Mouse (Mus musculus): ENCODE data around the gene Xrra1. TPM values are rescaled to one million over a fixed set of nuclear protein-coding genes. Genes with fewer than 3 reads are reported as not detected.

Xrra1 gene
- polyA plus RNA-seq, 1 experiment from 2014 or later: 1.1 TPM

DNA sequence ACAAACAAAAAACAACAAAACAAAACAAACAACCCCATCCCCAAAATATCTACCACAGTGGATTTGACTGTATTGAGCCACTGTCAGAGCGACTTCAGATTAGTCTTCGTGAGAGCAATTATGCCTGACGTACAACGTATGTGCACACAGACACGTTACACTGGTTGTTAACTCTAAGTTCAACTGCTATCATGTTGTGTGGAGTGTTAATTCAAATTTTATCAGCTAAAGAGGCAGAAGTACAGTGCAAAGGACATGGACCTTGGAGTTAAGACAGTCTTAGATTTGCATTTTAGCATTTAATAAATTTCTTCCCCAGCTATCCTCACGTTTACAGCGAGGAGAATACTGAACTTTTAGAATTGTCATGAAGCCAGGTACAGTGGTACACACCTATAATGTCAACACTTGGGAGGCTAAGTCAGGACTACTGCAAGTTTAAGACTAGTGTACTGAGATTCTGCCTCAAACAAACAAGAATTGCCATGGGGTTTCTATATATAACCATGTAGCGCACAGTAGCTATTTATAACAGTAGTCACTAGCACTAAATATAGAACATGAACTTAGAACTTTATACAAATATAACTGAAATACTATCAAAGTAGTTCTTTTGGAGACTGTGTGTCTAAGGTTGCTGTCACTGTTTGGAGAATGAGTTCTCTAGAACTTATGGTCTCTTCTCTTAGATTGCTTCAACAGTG is 13.2 kb upstream of the Xrra1 start:
- H3K9me3 ChIP-seq (ENCODE audit: low read length): no peaks in the 10 kb centered on the region
- 82% methylated on average over 8 of the region's 8 CpGs for WGBS
- H3K4me2 ChIP-seq (replicated peaks; ENCODE audit: low read depth, low read length): no peak overlapping the region
- no peak overlapping the region for H3K27ac ChIP-seq (ENCODE audit: low read length)
- H3K27me3 ChIP-seq (replicated peaks; ENCODE audit: insufficient read depth, low read length): no peaks in the 10 kb centered on the region
- ATAC-seq (peak; percentile 14; the same call in 1 of the 2 replicates), DNase-seq (ENCODE audit: low spot score) (no peak)
- H3K4me1 ChIP-seq (ENCODE audit: insufficient read depth, low read depth, low read length): peaks cover 4% of the 10 kb centered on the region; the same call in 1 of the 2 replicates
- no peak for TF ChIP-seq CTCF (IDR thresholded peaks at IDR 0.05)
- no peak for TF ChIP-seq EP300 (IDR thresholded peaks at IDR 0.05)
- H3K36me3 ChIP-seq (ENCODE audit: insufficient read depth, low read length): peaks cover 11% of the 10 kb centered on the region
- H3K9ac ChIP-seq (replicated peaks; ENCODE audit: low read depth): no peak overlapping the region
- no peak overlapping the region for H3K4me3 ChIP-seq (ENCODE audit: low read depth, low read length)

DNA sequence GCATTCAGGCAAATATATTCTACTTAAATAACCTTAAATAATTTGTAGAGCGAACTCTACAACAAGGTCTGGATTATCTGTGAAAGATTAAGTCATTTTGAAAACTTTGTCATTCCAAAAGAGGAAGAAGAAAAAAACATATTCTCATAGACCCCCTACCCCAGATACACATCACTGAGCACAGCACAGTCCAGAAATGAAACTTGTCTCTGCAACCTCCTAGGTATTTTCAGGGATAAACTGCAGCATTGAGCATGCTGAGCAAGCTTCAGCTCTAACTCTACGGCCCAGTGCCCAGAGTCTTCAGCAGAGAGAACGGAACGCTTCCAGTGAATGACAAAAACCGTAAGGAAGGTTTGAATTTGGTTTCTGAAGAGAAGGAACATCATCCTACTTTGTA is 8.4 kb upstream of the Xrra1 start:
- Histone ChIP-seq H3K9ac (replicated peaks; ENCODE audit: low read depth) (no peak overlapping the region), H3K9me3 (ENCODE audit: low read length) (no peaks in the 10 kb centered on the region), H3K36me3 (ENCODE audit: insufficient read depth, low read length) (peaks cover 6% of the 10 kb centered on the region), H3K27me3 (replicated peaks; ENCODE audit: insufficient read depth, low read length) (no peaks in the 10 kb centered on the region), H3K27ac (ENCODE audit: low read length) (no peak overlapping the region), H3K4me2 (replicated peaks; ENCODE audit: low read depth, low read length) (no peak overlapping the region), H3K4me3 (ENCODE audit: low read depth, low read length) (no peak overlapping the region), H3K4me1 (ENCODE audit: insufficient read depth, low read depth, low read length) (no peaks in the 10 kb centered on the region)
- DNase-seq (ENCODE audit: low spot score) (no peak), ATAC-seq (no peak)
- WGBS: 91% methylated on average over 5 of the region's 5 CpGs
- no peak for TF ChIP-seq EP300 (IDR thresholded peaks at IDR 0.05)
- TF ChIP-seq CTCF (IDR thresholded peaks at IDR 0.05): no peak

DNA sequence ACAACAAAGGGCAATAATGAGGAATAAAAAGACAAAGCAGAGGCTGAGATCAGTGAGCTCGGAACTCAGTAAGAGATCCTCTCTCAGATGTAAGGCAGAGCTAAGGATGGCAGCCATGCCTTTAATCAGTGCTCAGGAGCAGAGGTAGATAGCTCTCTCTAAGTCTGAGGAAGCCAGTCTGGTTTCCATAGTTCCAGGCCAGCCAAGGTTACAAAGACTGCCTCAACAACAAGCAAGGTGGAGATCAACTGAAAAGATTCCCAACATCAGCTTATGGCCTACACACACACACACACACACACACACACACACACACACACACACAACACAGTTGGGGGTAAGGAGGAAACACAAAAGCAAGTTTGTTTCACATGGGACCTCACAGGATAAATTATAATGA is 7.8 kb upstream of the Xrra1 start:
- Histone ChIP-seq H3K9me3 (ENCODE audit: low read length) (no peaks in the 10 kb centered on the region), H3K4me3 (ENCODE audit: low read depth, low read length) (no peak overlapping the region), H3K27ac (ENCODE audit: low read length) (no peak overlapping the region), H3K9ac (replicated peaks; ENCODE audit: low read depth) (no peak overlapping the region), H3K4me2 (replicated peaks; ENCODE audit: low read depth, low read length) (no peak overlapping the region), H3K27me3 (replicated peaks; ENCODE audit: insufficient read depth, low read length) (no peaks in the 10 kb centered on the region), H3K4me1 (ENCODE audit: insufficient read depth, low read depth, low read length) (no peaks in the 10 kb centered on the region), H3K36me3 (ENCODE audit: insufficient read depth, low read length) (peaks cover 5% of the 10 kb centered on the region)
- WGBS: 84% methylated on average over 1 of the region's 1 CpGs
- no peak for DNase-seq (ENCODE audit: low spot score)
- no peak for ATAC-seq
- TF ChIP-seq CTCF (IDR thresholded peaks at IDR 0.05) (no peak), EP300 (IDR thresholded peaks at IDR 0.05) (no peak)

DNA sequence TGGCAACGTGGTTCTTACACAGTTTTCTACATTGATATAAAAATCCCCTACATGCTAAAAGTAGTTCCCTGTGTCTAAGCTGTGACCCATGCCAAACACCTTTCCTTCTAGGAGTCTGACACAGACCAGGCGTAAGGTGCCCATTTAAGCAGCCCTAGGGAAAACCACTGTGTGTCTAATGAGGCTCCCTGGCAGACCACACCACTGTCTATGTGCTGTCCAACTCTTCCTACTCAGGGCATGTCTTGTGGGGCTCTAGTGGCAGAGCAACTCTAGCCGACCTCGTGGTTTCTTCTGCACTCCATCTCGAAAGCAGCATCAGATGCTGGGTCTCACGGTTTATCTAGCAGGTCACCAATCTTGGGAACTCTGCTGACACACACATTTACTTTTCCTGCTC is 7.3 kb upstream of the Xrra1 start:
- H3K36me3 ChIP-seq (ENCODE audit: insufficient read depth, low read length): no peaks in the 10 kb centered on the region; the same call in 1 of the 2 replicates
- H3K4me3 ChIP-seq (ENCODE audit: low read depth, low read length): no peak overlapping the region
- DNase-seq (ENCODE audit: low spot score) (no peak), ATAC-seq (no peak)
- H3K9me3 ChIP-seq (ENCODE audit: low read length): no peaks in the 10 kb centered on the region
- no peaks in the 10 kb centered on the region for H3K27me3 ChIP-seq (replicated peaks; ENCODE audit: insufficient read depth, low read length)
- H3K9ac ChIP-seq (replicated peaks; ENCODE audit: low read depth): no peak overlapping the region
- no peak overlapping the region for H3K27ac ChIP-seq (ENCODE audit: low read length)
- WGBS: 77% methylated on average over 6 of the region's 6 CpGs
- TF ChIP-seq EP300 (IDR thresholded peaks at IDR 0.05) (no peak), CTCF (IDR thresholded peaks at IDR 0.05) (no peak)
- H3K4me2 ChIP-seq (replicated peaks; ENCODE audit: low read depth, low read length): no peak overlapping the region
- H3K4me1 ChIP-seq (ENCODE audit: insufficient read depth, low read depth, low read length): no peaks in the 10 kb centered on the region

DNA sequence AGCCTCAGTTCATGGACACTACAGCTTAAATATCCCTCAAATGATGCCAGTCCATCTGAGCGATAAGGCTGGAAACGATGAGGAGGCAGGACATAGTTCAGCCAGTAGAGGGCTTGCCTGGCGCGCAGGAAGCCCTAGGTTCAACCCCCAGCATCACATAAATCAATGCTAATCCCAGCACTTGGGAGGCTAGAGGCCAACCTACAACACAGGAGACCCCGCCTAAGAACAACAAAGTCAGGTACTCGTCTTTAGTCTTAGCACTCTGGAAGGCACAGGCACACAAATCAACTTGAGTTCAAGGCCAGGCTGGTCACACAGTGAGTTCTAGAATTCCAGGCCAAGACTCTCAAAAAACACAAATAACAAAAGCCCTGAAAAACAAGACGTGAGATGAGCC is 5.6 kb upstream of the Xrra1 start:
- TF ChIP-seq EP300 (IDR thresholded peaks at IDR 0.05): no peak
- peak; percentile 40 for TF ChIP-seq CTCF (IDR thresholded peaks at IDR 0.05)
- peaks cover 8% of the 10 kb centered on the region; the same call in 1 of the 2 replicates for H3K4me1 ChIP-seq (ENCODE audit: insufficient read depth, low read depth, low read length)
- ATAC-seq (no peak), DNase-seq (ENCODE audit: low spot score) (no peak)
- H3K4me3 ChIP-seq (ENCODE audit: low read depth, low read length): no peak overlapping the region
- no peak overlapping the region for H3K27ac ChIP-seq (ENCODE audit: low read length)
- no peaks in the 10 kb centered on the region for H3K27me3 ChIP-seq (replicated peaks; ENCODE audit: insufficient read depth, low read length)
- H3K9me3 ChIP-seq (ENCODE audit: low read length): no peaks in the 10 kb centered on the region
- H3K4me2 ChIP-seq (replicated peaks; ENCODE audit: low read depth, low read length): no peak overlapping the region
- WGBS: 82% methylated on average over 7 of the region's 7 CpGs
- H3K9ac ChIP-seq (replicated peaks; ENCODE audit: low read depth): no peak overlapping the region
- H3K36me3 ChIP-seq (ENCODE audit: insufficient read depth, low read length): no peaks in the 10 kb centered on the region

DNA sequence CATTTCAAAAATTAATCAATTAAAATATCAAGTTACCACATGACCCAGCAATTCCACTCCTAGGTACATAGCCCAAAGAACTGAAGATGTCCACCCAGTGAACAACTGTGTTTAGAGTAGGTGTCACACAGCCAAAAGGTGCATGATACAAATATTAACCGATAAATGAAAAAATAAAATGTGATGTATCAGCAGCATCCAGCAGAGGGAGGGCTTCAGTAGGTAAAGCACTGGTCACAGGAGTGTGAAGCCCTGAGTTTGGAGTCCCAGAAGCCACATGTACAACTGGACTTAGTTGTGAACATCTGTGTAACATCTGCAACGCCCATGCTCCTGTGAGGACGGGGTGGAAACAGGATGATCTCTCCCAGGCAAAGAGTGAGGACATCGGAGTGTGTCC is 4.6 kb upstream of the Xrra1 start:
- no peak overlapping the region for H3K27ac ChIP-seq (ENCODE audit: low read length)
- H3K27me3 ChIP-seq (replicated peaks; ENCODE audit: insufficient read depth, low read length): no peaks in the 10 kb centered on the region
- DNase-seq (ENCODE audit: low spot score): no peak
- H3K9ac ChIP-seq (replicated peaks; ENCODE audit: low read depth): no peak overlapping the region
- TF ChIP-seq CTCF (IDR thresholded peaks at IDR 0.05) (peak; percentile 40), EP300 (IDR thresholded peaks at IDR 0.05) (no peak)
- H3K36me3 ChIP-seq (ENCODE audit: insufficient read depth, low read length): no peaks in the 10 kb centered on the region
- no peak overlapping the region for H3K4me2 ChIP-seq (replicated peaks; ENCODE audit: low read depth, low read length)
- H3K9me3 ChIP-seq (ENCODE audit: low read length): no peaks in the 10 kb centered on the region
- no peak overlapping the region for H3K4me3 ChIP-seq (ENCODE audit: low read depth, low read length)
- H3K4me1 ChIP-seq (ENCODE audit: insufficient read depth, low read depth, low read length): peaks cover 8% of the 10 kb centered on the region; the same call in 1 of the 2 replicates
- no peak for ATAC-seq
- WGBS: 70% methylated on average over 4 of the region's 4 CpGs
